Mouse (Mus musculus): Measurements from ENCODE around the gene Srgn.

Gene Srgn

DNA sequence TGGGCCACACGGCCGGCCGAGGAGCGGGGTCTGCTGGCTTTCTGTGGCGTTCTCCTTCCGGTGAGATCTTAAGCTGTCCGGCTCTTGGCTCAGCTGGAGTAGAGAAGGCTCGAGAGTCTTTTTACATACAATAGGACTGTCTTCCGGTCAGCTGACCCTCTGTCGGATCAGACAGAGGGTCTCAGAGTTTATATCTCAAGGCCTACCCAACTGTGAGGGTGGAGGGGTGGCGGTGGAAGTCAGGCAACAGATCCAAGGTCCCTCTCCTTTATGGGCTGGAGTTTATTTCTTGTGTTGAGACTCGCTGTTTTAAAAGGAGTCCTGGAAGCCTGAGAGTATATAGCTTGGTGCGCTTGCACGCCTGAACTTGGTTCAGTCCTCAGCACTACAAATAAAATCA, at the start of gene Srgn:
Gene Srgn, minus strand, starts transcription at position 101 of the 400 bp plus-strand sequence.
- DNase-seq = no peak

DNA sequence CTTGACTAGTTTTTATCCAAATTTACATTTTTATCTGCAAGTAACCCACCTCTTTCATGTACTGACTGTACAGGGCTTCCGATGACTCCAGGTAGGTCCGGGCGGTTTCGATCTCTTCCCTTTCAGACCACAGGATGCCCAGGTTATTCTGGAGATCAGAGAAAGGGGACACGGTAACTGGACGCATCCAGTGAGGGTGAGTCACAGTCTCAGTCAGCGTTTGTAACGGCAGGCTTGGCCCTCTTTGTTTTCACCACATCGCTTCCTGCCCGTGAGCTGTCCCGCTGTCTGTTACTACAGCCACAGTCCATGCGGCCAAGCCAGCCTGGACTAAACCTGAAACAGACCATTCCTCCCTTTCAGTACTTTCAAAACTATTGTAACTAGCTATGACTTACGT, 47.8 kb upstream of the Srgn start:
- no peak for DNase-seq

DNA sequence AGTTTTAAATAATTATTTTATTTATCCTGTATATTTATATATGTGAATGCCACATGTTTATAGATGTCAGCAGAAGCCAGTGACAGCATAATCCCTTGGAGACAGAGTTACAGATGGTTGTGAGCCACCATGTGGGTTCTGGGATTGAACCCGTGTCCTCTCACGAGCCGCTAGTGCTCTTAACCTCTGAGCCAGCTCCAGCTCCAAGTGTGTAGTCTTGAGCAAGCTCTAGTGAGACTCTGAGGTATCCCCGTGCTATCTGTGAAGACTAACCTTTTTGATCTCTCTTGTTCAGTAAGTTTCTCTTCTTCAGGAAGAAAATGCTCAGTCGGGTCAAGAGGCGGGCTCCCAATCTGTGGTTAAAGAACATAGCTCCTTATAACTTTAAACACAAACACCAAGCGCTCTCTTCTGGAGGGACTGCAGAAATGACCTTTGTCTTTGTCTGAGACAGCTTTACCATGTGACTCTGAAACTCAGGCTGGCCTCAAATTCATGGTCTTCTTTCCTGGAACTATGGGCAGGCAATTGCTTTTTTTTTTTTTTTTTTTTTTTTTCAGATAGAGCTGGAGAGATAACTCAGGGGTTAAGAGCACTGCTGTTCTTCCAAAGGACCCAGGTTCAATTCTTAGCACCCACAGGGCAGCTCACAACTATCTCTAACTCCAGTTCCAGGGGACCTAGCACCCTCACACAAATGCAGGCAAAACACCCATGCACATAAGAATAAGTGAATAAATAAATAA, 43.0 kb upstream of the Srgn start:
- DNase-seq = no peak

DNA sequence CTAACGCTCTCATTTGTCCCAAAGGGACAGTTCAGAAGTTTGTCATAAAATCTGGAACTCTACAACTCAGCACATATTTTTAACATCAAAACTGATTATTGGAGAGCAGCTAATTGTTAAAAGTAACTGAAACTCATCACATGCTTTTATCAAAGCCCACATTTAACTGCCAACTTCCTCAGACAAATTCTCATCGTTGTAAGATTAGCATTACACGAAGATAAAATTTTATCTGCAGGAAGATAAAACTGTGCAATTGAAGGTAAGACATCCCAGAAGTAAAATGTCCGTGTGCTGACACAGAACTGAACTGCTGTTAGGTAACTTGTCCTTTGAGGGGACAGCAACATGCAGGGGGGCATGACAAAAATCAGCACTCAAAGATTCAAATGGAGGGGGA, 41.6 kb upstream of the Srgn start:
- no peak for DNase-seq

DNA sequence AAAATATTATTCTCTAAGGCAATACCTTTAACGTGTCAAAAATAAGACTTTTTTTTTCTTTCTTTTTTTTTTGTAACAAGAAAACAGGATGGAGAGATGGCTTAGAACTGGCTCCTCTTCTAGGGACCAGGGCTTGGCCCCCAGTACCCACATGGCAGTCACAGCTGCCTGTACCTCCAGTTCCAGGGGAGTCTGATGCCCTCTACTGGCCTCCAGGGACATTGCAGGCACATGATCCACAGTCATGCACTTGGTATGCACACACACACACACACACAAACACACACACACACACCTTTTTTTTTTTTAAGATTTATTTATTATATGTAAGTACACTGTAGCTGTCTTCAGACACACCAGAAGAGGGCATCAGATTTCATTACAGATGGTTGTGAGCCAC, 30.5 kb upstream of the Srgn start:
- DNase-seq = no peak

DNA sequence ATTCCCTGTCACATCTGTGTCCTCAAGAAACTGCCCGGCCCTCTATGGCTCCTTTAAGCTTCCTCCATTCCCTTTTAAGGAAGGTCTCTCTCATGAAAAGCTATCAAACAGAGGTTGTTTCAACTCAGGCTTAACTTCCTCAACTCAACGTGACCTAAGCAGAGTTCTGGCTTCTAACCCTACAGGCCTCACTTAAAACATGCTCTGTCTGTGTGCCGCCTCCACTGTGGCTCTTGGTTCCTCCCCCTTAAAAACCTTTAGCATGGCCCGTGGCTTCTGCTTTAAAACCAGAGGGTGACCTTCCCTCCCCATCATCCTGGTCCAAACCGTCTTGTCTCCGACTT, 29.3 kb upstream of the Srgn start:
- no peak for DNase-seq

DNA sequence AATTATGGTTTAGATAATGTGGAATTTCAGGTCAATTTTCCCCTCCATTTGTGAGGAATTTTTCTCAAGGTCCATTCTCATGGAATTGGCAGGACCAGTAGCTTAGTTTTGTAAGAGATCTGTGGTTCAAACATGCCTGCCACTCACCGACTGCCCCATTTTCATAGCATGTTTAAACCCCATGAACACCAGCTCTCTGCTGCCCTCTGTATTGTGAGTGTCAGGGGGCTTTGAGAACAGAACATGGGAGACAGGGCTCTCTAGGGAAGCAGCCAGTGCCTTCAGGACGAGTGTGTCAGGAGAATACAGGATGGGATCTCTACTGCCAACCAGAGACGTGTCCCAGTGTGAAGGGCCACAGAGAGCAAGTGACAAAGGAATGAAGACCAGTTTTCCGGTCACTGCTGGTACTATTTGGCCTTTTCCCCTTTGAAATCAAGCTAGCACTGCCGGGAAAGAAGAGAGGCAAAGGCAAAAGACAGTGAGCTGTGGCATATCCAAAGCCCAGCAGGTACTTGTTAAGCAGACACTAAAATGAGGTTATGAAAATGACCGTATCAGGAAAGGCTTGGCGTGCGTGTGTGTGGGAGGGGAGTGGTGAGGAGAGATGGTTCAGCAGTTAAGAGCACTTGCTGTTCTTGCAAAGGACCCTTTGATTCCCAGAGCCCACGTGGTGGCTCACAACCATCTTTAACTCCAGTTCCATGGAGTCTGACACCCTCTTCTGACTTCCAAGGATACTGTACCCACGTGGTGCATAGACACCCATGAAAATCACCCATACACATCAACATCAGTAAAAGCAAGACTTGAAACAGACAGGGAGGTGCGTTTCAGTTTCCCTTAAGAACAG, 28.7 kb upstream of the Srgn start:
- DNase-seq = no peak

DNA sequence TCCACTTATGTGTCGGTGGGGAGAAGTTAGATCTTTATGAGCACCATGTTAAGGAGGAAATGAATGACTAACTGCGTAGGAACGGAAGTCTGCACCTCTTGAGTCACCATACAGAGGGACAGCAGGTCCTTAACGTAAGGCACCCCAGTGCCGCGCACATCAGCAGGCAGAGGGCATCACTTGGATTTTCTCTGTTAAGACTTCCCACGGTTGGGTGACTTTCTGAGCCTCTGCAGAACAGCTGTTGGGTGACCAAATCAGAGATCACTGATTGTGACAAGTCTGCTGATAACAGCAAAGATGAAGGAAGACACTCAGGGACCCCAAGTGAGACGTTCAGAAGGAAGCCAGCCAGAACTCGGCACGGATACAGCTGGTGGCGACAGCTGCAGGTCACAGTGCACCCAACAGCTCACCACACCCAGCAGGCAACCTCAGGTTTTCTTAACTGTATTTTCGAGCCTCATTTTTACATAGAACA, 26.4 kb upstream of the Srgn start:
- DNase-seq = no peak

DNA sequence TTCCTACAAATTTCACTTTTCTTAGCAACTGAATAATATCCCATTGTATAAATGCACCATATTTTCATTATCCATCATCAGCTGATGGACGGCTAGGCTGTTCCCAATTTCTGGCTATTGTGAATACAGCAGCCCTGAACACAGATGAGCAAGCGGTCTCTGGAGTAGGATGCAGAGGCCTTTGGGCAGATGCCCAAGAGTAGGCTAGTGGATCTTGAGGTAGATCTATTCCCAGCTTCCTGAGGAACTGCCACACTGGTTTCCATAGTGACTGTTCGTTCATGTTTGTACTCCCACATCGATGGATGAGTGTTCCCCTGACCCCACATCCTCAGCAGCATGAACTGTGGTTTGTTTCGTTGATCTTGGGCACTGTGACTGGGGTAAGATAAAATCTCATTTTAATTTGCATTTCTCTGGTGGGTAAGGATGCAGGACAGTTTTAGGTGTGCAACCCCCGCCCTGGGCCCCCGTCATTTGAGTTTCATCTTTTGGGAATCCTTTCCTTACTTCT, 23.6 kb upstream of the Srgn start:
- no peak for DNase-seq

DNA sequence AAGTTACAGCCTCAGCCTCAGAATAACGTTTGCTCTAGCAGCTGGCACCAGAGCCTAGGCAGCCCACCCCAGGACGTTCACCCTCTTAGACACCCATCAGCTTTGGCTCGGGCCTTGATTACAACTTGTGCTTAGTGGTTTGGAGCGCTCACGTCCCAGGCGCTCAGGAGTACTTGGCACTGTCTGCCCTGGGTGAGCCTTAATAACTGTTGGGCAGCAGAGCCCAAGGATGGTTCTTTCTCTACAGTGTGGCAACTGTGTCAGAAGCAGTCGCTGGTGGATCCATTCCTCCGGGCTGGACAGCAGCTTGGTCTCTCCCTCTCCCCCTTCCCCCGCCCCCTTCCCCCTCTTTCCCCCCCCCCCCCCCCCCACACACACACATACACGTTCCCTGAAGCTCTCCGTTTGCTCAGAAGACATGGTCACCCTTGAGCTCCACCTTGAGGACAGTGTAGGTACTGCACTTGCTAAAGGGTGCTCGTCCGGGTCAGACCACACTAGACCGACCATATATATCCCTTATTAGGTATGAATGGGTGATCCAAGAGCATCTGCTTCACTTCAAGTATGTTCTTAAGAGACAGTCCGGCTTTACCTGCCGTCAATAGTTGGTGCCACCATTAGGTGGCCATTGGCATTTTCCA, 22.4 kb upstream of the Srgn start:
- DNase-seq = peak; percentile 85

DNA sequence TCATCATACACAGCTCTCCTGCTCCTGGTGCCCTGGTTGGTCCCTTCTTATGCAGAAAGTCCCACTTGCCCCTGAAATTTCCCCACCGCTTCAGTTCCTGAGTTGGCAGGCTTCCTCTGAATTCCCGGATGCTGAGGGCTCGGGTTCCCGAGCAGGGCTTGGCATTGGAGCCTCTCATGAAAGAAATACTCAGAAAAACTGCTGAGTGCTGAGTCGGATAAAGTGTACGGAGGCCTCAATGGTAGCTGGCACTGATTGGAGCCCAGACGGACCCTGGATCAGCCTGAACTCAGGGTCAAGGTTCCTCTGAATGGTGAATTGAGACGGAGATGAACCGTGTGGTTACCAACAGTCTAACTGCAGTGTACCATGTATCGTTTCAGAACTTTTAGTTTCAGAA, 19.2 kb upstream of the Srgn start:
- peak; percentile 36 for DNase-seq

DNA sequence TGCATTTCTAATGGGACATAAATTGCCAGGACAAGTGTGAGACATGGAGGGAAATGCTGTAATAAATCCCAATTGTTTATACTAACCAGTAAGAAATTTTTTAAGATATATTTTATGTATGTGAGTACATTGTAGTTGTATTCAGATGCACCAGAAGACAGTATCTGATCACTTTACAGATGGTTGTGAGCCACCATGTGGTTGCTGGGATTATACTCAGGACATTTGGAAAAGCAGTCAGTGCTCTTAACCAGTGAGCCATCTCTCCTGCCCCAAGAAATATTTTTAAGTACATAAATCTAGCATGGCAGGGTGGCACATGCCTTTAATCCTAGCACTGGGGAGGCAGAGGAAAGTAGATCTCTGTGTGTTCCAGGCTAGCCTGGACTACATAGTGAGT, 18.5 kb upstream of the Srgn start:
- DNase-seq = no peak

DNA sequence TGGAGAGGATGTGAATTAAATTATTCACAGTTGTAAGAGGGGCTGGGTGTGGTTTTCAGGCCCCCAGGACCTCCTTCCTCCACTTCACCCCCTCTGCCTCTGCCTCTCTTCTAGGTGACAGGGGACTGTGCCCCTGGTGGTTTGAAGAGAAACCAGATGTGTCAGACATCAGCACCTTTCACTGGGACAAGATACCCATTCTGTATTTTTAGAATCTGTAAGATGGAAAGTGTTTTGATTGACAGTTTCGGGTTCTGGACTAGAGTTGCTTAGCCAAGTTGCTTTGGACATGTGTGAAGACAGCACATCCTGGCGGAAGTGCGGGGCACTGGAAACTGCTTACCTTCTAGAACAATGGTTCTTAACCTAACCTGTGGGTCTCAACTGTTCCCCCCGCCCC, 17.1 kb upstream of the Srgn start:
- DNase-seq = no peak

DNA sequence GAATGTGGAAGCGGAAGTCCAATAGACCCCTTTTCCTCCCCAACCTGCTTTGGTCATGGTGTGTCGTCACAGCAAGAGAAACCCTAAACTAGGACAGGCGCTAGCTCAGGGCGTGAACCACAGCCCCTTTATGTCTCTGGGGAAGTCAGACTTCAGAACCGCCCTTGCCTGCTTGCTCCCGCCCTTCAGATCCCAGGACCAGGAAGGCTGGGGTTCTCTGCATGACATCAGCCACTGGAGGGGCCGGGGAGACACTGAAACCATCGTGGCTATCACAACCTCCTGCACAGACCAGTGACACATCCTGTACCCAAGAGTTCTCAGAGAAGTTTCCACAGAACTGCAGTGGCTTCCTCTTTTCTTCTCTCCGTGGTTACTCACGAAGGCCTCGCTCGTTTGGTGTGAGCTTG, 16.2 kb upstream of the Srgn start:
- DNase-seq = no peak

DNA sequence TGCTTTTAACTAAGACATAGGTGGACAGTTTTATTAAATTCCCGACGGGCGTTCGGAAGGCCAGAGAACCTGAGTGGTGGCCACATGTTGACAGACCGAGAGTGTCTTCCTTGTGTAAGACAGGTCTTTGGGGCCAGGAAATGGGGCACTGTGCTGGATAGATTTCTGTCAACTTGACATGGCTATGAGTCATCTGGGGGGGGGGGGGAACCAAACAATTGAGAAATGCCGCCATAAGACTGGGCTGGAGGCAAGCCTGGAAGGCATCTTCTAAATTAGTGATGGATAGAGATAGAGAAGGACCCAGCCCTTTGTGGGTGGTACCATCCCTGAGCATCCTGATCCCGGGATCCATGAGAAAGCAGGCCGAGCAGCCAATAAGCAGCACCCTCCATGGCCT, 15.7 kb upstream of the Srgn start:
- DNase-seq = no peak

DNA sequence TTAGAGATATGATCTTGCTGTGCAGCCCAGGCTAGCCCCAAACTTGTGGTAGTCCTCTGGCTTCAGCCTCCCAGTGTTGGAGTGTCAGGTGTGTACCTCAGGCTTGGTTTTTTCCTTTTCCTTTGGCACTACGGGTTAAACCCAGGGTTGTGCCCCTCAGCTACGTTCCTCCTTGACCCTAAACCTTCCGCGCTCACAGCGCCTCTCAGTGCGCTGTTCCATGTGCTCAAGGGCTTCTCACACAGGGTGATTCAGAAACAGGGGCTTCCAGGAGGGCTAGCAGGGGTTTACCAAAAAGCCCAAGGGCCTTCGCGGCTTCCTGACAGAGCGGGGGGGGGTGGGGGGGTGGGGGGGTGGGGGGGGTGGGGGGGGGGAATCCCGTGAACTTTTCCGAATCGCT, 15.3 kb upstream of the Srgn start:
- DNase-seq = no peak

DNA sequence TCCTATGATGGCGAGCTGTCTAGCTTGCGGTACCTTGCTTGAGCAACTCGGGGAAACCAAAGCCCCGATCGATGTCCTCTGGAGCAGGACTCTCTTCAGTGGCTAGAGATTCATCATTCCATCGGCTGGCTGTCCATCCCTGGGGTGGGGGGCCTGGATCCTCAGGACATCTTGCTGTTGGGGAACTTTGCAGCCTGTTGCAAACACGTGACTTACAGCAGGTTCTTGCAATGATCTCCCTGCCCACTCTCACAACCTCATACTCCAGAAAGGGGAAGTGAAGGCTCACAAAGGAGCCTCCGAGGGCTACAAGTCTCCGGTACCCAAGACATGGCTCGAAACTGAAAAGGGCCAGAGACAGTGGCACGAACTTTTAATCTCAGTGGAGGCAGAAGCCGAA, 14.2 kb upstream of the Srgn start:
- no peak for DNase-seq

DNA sequence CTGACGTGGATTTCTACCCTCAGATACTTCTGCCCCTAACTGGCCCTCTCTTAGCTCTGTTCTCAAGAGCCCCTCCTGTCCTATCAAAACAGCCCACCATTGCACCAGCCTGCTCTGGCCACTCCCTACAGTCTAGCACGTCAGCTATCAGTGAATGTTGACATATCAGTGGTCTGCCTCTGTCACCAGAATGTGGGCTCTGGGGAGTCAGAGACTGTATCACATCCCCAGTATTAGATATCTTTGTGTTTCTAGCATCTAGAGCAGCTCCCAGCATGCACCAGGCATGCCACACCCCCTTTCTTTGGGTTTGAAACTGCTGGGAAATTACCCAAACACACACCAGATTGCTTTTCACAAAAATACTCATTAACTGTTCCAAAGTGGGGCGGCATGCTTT, 13.5 kb upstream of the Srgn start:
- no peak for DNase-seq

DNA sequence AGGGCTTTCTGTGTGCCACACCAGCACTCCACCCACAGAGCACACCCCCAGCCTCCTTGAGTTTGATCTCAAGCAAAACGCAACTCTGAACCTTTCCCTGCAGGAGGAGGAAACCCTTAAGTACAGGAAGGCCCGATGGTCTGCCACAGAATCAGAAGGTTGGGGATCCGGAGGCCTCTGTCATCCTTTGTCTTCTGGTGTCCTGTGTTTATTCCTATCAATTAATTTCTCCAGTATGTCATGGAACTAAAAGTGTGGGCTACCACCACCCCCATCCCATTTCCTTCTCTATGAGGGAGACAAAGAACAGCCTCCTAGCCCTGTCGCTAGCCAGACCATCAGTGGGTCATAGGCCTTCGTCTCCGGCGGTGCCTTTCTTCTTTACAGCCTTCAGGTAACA, 7.3 kb upstream of the Srgn start:
- no peak for DNase-seq

DNA sequence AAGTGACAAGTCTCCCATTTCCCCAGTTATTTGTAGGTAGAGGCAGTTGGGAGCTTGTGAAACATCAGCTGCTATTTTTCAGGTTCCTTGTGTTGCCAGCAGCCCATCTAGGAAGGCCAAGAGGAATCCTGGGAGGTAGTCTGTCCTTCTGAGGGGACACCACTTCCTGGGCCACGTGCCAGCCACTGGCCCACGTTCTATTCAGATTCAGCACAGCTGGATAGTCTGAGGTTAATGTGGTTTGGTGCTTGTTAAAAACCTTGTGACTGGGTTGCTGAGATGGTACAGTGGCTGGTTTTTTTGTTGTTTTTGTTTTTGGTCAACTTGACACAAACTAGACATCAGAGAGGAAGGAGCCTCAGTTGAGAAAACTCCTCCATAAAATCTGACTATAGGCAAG, 5.6 kb upstream of the Srgn start:
- no peak for DNase-seq

DNA sequence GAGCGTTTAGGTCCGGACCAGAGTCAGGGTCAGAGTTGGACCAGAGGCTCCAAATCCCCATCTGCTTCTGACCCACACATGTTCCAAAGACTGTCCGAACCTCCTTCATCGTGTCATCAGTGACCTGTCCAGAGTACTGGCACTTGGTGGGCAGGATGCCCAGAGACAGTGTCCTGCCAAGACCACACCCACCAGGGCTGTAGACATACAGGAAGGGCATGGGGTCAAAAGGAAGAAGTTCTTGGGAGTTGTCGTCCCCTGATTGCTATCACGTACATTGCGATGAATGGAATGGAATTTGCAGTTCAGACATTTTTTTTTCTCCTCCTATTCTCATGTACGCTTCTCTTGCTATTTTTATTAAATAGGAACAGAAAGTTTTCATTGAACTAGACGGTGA, 2.9 kb upstream of the Srgn start:
- peak; percentile 81 for DNase-seq

DNA sequence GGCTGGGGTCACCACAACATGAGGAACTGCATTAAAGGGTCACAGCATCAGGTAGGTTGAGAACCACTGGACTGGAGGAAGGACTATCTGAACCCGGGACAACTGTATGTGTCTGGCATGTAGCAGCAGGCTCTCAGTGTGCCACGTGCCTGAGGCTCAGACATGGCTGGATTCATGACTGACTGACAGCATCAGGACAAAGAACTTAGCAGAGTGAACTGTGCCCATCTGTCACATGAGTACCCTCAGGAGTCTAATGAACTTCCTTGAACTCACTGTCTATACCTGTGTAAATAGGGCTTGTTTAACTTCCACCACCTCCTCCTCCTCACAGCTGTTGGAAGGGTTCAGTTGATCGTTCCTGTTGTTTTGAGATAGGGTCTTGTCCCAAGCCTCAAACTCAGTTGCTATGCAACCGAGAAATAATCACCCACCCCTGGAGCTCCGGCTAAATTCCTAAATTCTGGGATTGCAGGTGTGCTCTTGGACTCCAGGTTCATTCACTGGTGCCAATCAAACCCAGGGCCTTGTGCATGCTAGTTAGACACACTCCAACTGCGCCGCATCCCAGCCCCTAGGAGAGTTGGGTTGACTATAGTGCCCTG, 4.8 kb downstream of the Srgn start:
- no peak for DNase-seq

DNA sequence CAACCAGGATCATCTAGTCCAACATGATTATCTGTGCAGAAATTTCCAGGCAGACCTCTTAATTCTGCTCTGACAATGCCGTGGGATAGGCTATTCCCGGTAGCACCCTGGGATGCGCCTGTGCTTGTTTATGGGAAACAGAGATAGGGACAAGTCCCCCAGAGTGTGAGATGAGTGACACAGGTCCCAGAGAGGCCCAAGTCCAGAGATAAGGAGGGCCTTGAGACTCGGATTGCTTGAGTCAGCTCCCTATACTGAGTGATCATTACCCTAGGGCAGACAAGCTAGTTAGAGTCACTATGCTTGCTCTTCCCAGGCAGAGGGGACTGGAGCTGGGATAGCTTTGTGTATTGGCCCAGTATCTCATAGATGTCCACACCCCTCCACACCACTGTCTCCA, 5.5 kb downstream of the Srgn start:
- no peak for DNase-seq

Measured in kidney, postnatal 10 days (tissue).